Mouse (Mus musculus) layer of hippocampus, adult 2 months (tissue): ENCODE measurements around the gene Cpne7. TPM values are rescaled to one million over a fixed set of nuclear protein-coding genes. Genes with fewer than 3 reads are reported as not detected.

Experiments
- DNase-seq, 2 experiments: peaks; one replicate each; pipeline ENCODE4 v3.0.0; 2022; ENCODE audit warnings: low spot score in 2 of 2
- H3K27ac ChIP-seq: fragments of 200-600 bp; 2 replicates; pipeline ENCODE4 v1.8.1; 2022
- H3K4me3 ChIP-seq: fragments of 200-600 bp; 2 replicates; pipeline ENCODE4 v1.8.1; 2022; ENCODE audit warnings: mild to moderate bottlenecking
- CTCF ChIP-seq: fragments of 200-600 bp; conservative IDR thresholded peaks from 2 replicates; pipeline ENCODE4 v1.8.1; 2022; ENCODE audit warnings: antibody characterized with exemption, mild to moderate bottlenecking, moderate library complexity
- total RNA-seq, 2 experiments: library from RNA; stranded (reverse); gene quantifications; 2 replicates each; pipeline ENCODE4 v1.2.3; 2021

Cpne7 gene
- total RNA-seq, 2 experiments from 2014 or later: 257 to 313 TPM

GRCm38 (mm10) chr8:123103285-123103684, 13.9 kb upstream of the Cpne7 start:
- no peak for DNase-seq
- Histone ChIP-seq H3K27ac (peak overlapping the region; percentile 96; the same call in 1 of the 2 replicates), H3K4me3 (peak overlapping the region; percentile 98)
- no peak for TF ChIP-seq CTCF

GRCm38 (mm10) chr8:123104046-123104767, 13.0 kb upstream of the Cpne7 start:
- no peak for TF ChIP-seq CTCF
- peak overlapping the region; percentile 98 for H3K4me3 ChIP-seq
- no peak for DNase-seq
- peak overlapping the region; percentile 96; the same call in 1 of the 2 replicates for H3K27ac ChIP-seq

- no peak for DNase-seq
- no peak overlapping the region for H3K4me3 ChIP-seq
- H3K27ac ChIP-seq: no peak overlapping the region
- TF ChIP-seq CTCF: peak; percentile 77
These were observed 11.4 kb upstream of the Cpne7 start for GRCm38 (mm10) chr8:123105553-123106326.

GRCm38 (mm10) chr8:123106531-123106930, 10.6 kb upstream of the Cpne7 start:
- Histone ChIP-seq H3K27ac (no peak overlapping the region), H3K4me3 (no peak overlapping the region)
- no peak for DNase-seq
- TF ChIP-seq CTCF: peak; percentile 70

GRCm38 (mm10) chr8:123108010-123108409, 9.2 kb upstream of the Cpne7 start:
- Histone ChIP-seq H3K4me3 (no peak overlapping the region), H3K27ac (no peak overlapping the region)
- TF ChIP-seq CTCF: peak; percentile 71
- no peak for DNase-seq

GRCm38 (mm10) chr8:123108953-123109352, 8.2 kb upstream of the Cpne7 start:
- no peak for TF ChIP-seq CTCF
- no peak overlapping the region for H3K4me3 ChIP-seq
- DNase-seq: no peak
- H3K27ac ChIP-seq: no peak overlapping the region

GRCm38 (mm10) chr8:123110649-123111048, 6.5 kb upstream of the Cpne7 start:
- TF ChIP-seq CTCF: peak; percentile 83
- no peak overlapping the region for H3K27ac ChIP-seq
- H3K4me3 ChIP-seq: no peak overlapping the region
- DNase-seq: no peak

GRCm38 (mm10) chr8:123112892-123113291, 4.3 kb upstream of the Cpne7 start:
- H3K27ac ChIP-seq: no peak overlapping the region
- no peak for TF ChIP-seq CTCF
- DNase-seq: no peak

GRCm38 (mm10) chr8:123113908-123114469, 3.2 kb upstream of the Cpne7 start:
- H3K4me3 ChIP-seq: no peak overlapping the region
- TF ChIP-seq CTCF: peak; percentile 30
- no peak for DNase-seq
- H3K27ac ChIP-seq: no peak overlapping the region

More at GRCm38 (mm10) chr8:123112892-123113291, 4.3 kb upstream of the Cpne7 start:
- H3K4me3 ChIP-seq: no peak overlapping the region

GRCm38 (mm10) chr8:123114644-123115043, 2.5 kb upstream of the Cpne7 start:
- Histone ChIP-seq H3K4me3 (no peak overlapping the region), H3K27ac (no peak overlapping the region)
- no peak for DNase-seq
- TF ChIP-seq CTCF: no peak

GRCm38 (mm10) chr8:123117744-123118143, 570 bp downstream of the Cpne7 start:
- TF ChIP-seq CTCF: no peak

GRCm38 (mm10) chr8:123122059-123122458, 4.9 kb downstream of the Cpne7 start:
- no peak for DNase-seq
- H3K27ac ChIP-seq: peak overlapping the region; percentile 43; the same call in 1 of the 2 replicates
- no peak for TF ChIP-seq CTCF
- no peak overlapping the region for H3K4me3 ChIP-seq

More at GRCm38 (mm10) chr8:123117744-123118143, 570 bp downstream of the Cpne7 start:
- no peak for DNase-seq
- Histone ChIP-seq H3K4me3 (peak overlapping the region; percentile 71), H3K27ac (peak overlapping the region; percentile 83)

GRCm38 (mm10) chr8:123122670-123123069, 5.5 kb downstream of the Cpne7 start:
- DNase-seq: no peak
- no peak for TF ChIP-seq CTCF
- no peak overlapping the region for H3K4me3 ChIP-seq
- peak overlapping the region; percentile 43; the same call in 1 of the 2 replicates for H3K27ac ChIP-seq
